Mouse (Mus musculus) right cerebral cortex, postnatal 14 days (tissue): ENCODE measurements around the gene Gm21093.
"Not testable (repeated sequence)": the region's sequence is repeated elsewhere in the genome, so short reads cannot be mapped to it uniquely, and the experiment has no call there.

Source experiments
- DNase-seq: peaks from one replicate; pipeline ENCODE4 v3.0.0; 2022

Gm21093 gene

GRCm38 (mm10) chr4:42034626-42035025 lies at the start of gene Gm21093:
TSS of gene Gm21093 (minus strand) at chr4:42034726.
- DNase-seq = not testable (repeated sequence)
